Mouse (Mus musculus) limb, embryonic 10.5 days (tissue): ENCODE data around the gene Gm37240. TPM values are rescaled to one million over a fixed set of nuclear protein-coding genes. Genes with fewer than 3 reads are reported as not detected.

Experiments
- DNase-seq: peaks from one replicate; pipeline ENCODE4 v3.0.0-alpha.2; 2017; ENCODE audit warnings: low spot score
- H3K27ac ChIP-seq: fragments of 300-500 bp; sonication (generic); 2 replicates; pipeline ENCODE4 v1.5.1; 2016; ENCODE audit warnings: mild to moderate bottlenecking
- H3K27me3 ChIP-seq: fragments of 300-500 bp; sonication (generic); 2 replicates; pipeline ENCODE4 v1.6.1; 2016; ENCODE audit warnings: low read depth, mild to moderate bottlenecking; ENCODE audit not compliant: poor library complexity, severe bottlenecking
- H3K36me3 ChIP-seq: fragments of 300-500 bp; sonication (generic); 2 replicates; pipeline ENCODE4 v1.6.1; 2016; ENCODE audit warnings: mild to moderate bottlenecking, moderate library complexity
- H3K4me1 ChIP-seq: fragments of 300-500 bp; sonication (generic); 2 replicates; pipeline ENCODE4 v1.6.1; 2016
- H3K4me3 ChIP-seq: fragments of 300-500 bp; sonication (generic); 2 replicates; pipeline ENCODE4 v1.5.1; 2016; ENCODE audit warnings: mild to moderate bottlenecking, moderate library complexity
- H3K9me3 ChIP-seq: fragments of 300-500 bp; sonication (generic); replicated peaks from 2 replicates; pipeline ENCODE4 v1.6.1; 2016; ENCODE audit warnings: mild to moderate bottlenecking
- WGBS: fragments of 180-500 bp; shearing (Covaris S2); methylation state at CpG from one replicate; pipeline ENCODE4 v1.1.7; 2016; 5-methylcytosine and 5-hydroxymethylcytosine counted together
- polyA plus RNA-seq: library from polyadenylated mRNA; unstranded; fragments of >200 nt; fragmentation: Nextera tagmentation; extraction: Ambion mirVana; gene quantifications from 2 replicates; pipeline ENCODE4 v1.2.1, GENCODE M21; 2016

Gene Gm37240
- polyA plus RNA-seq, 1 experiment from 2014 or later: 3.1 TPM

DNA sequence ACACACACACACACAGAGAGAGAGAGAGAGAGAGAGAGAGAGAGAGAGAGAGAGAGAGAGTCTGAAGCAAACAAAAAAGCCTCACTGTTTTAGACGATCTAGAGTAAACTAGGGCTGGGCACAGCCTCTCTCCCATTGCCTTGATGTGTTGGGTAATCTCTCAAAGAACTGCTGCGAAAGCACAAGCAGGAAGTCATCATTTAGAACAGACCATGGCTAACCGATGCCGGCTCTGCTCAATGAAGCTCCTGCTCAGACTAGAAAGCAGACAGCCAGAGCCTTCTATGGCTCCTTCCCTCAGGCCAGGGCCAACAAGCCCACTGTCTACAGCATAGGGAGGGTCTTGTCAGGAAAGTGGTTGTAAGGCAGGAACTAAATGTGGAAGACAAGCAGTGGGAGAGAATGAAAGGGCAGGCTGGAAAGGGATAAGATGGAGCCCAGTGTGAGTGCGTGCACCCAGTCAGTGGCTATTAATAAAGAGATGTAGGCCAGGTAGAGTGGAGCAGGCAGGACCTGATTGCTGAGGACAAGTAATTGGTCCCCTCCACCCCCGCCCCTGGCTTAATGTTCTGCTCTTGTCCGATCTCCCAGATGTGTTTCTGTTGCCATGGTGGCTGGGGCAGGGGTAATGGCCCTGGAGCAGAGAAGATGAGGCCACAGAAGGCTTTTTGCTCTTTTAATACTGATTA, 1200.4 kb downstream of the Gm37240 start:
- Histone ChIP-seq H3K36me3 (no peaks in the 10 kb centered on the region), H3K9me3 (no peaks in the 10 kb centered on the region), H3K4me3 (no peak overlapping the region), H3K27ac (no peak overlapping the region), H3K27me3 (no peaks in the 10 kb centered on the region), H3K4me1 (peaks cover 7% of the 10 kb centered on the region)
- 78% methylated on average over 7 of the region's 7 CpGs for WGBS
- no peak for DNase-seq

- WGBS: 90% methylated on average over 2 of the region's 2 CpGs
- Histone ChIP-seq H3K4me1 (peaks cover 7% of the 10 kb centered on the region), H3K36me3 (no peaks in the 10 kb centered on the region), H3K4me3 (no peak overlapping the region), H3K27me3 (no peaks in the 10 kb centered on the region), H3K9me3 (no peaks in the 10 kb centered on the region), H3K27ac (no peak overlapping the region)
- no peak for DNase-seq
Observed at GRCm38 (mm10) chr3:84686294-84686672, 1201.0 kb downstream of the Gm37240 start.

- WGBS: 87% methylated on average over 8 of the region's 8 CpGs
- no peaks in the 10 kb centered on the region for H3K9me3 ChIP-seq
- H3K27me3 ChIP-seq: no peaks in the 10 kb centered on the region
Observed at GRCm38 (mm10) chr3:84685662-84686293, 1201.5 kb downstream of the Gm37240 start.

DNA sequence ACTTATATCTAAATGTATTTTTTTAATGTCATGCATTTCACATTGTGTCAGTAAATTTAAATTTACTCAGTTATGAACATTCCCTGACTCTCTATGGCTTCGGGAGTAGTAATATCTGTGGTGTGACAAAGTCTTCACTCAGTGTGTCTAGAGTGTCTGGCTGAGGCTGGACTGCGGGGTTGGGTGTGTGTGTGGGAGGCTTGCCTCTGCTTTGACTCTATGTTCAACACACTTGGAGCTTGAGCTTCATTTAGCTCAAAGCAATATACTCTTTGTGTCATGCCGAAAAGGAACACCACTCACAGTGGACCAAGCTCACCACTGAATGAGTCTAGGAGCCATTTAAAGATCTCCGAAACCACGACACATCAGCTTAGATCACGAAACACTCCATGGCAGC, 1203.5 kb downstream of the Gm37240 start:
- peaks cover 7% of the 10 kb centered on the region for H3K4me1 ChIP-seq
- no peaks in the 10 kb centered on the region for H3K27me3 ChIP-seq
- no peak overlapping the region for H3K27ac ChIP-seq
- no peaks in the 10 kb centered on the region for H3K36me3 ChIP-seq
- no peak overlapping the region for H3K4me3 ChIP-seq
- WGBS: 93% methylated on average over 6 of the region's 6 CpGs
- DNase-seq: no peak
- no peaks in the 10 kb centered on the region for H3K9me3 ChIP-seq

More at GRCm38 (mm10) chr3:84685662-84686293, 1201.5 kb downstream of the Gm37240 start:
- no peak overlapping the region for H3K27ac ChIP-seq
- no peak for DNase-seq
- no peak overlapping the region for H3K4me3 ChIP-seq
- H3K4me1 ChIP-seq: peaks cover 7% of the 10 kb centered on the region
- no peaks in the 10 kb centered on the region for H3K36me3 ChIP-seq

DNA sequence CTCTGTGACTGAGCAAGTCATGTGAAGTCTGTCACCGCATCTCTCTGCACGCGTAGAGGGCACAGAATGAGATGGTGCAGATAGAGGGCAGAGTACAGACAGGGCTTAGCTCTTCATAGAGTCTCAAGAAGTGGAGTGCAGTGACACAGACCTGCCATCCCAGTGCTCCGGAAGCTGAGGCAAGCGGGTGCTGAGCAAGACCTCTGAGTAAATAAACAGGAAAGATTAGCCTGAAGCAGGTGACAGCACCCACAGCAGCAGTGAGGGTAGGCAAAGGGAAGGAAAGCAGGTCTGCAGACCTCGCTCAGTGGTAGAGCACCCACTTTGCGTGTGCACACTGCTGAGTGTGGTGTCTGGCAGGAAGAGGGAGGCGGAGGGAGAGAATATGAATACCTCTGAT, 1205.6 kb downstream of the Gm37240 start:
- H3K4me1 ChIP-seq: no peaks in the 10 kb centered on the region
- H3K9me3 ChIP-seq: no peaks in the 10 kb centered on the region
- no peak overlapping the region for H3K4me3 ChIP-seq
- DNase-seq: no peak
- H3K27me3 ChIP-seq: no peaks in the 10 kb centered on the region
- no peaks in the 10 kb centered on the region for H3K36me3 ChIP-seq
- no peak overlapping the region for H3K27ac ChIP-seq
- WGBS: 80% methylated on average over 8 of the region's 8 CpGs

DNA sequence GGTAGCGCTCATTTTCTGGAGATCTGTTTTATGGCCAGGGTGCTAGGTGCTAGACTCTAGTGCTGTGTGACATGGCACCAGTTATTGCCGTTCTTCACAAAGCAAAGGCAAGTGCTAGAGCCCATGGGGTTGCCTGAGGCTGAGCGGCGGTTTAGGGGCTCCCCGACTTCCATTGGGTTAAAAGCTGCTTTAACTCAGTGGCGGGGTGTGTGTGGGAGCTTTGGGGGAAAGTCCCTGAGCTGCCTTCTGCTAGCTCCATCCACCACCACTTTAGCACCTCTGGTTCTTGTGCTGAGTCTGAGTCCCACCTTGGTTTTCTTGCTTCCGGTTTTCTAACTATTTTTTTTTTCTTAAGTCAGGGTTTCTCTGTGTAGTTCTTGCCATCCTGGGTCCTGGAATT, 1207.3 kb downstream of the Gm37240 start:
- no peaks in the 10 kb centered on the region for H3K9me3 ChIP-seq
- no peaks in the 10 kb centered on the region for H3K36me3 ChIP-seq
- H3K27ac ChIP-seq: no peak overlapping the region
- no peak for DNase-seq
- 88% methylated on average over 7 of the region's 7 CpGs for WGBS
- H3K4me3 ChIP-seq: no peak overlapping the region
- H3K4me1 ChIP-seq: no peaks in the 10 kb centered on the region
- H3K27me3 ChIP-seq: no peaks in the 10 kb centered on the region

DNA sequence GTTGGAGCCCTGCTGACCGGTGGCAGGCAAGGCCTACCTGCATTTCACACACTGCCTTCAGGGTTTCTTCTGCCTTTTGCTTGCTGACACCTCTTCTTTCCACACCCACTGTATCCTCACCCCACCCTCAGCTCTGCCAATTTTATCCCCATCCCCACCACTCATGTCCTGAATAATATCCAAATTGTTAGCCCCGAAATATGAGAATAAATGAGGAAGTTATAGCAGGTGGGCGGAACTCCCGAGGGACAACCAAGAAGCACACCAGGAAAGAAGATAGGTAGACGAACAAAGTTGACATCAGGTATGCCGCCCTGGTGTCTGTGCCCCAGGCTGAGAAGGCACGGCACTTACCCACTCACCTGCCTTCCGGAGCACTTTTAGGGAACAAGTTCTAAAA, 1207.8 kb downstream of the Gm37240 start:
- WGBS: 92% methylated on average over 8 of the region's 8 CpGs
- no peaks in the 10 kb centered on the region for H3K4me1 ChIP-seq
- no peaks in the 10 kb centered on the region for H3K36me3 ChIP-seq
- no peak overlapping the region for H3K27ac ChIP-seq
- H3K27me3 ChIP-seq: no peaks in the 10 kb centered on the region
- no peak for DNase-seq
- H3K9me3 ChIP-seq: no peaks in the 10 kb centered on the region
- no peak overlapping the region for H3K4me3 ChIP-seq

DNA sequence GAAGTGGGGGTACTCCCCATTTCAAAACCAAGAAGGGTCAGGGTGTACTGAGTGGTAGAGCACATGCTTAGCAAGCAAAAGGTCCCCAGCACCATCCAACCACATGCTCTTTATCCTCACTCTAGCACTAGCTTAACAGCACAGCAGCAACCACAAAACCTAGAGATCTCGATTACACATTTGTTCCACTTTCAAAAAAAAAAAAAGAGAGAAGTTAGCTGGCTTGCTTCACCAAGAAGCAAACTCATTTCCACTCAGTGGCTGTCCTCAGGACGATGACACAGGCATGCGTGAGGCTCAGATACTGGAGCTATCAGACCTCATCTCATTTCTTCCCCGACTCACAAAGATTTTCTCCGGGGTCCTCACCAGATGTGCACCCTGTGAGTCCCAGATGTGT, 1208.4 kb downstream of the Gm37240 start:
- Histone ChIP-seq H3K4me1 (no peaks in the 10 kb centered on the region), H3K4me3 (no peak overlapping the region), H3K9me3 (no peaks in the 10 kb centered on the region), H3K27me3 (no peaks in the 10 kb centered on the region), H3K36me3 (no peaks in the 10 kb centered on the region), H3K27ac (no peak overlapping the region)
- no peak for DNase-seq
- WGBS: 82% methylated on average over 5 of the region's 5 CpGs

DNA sequence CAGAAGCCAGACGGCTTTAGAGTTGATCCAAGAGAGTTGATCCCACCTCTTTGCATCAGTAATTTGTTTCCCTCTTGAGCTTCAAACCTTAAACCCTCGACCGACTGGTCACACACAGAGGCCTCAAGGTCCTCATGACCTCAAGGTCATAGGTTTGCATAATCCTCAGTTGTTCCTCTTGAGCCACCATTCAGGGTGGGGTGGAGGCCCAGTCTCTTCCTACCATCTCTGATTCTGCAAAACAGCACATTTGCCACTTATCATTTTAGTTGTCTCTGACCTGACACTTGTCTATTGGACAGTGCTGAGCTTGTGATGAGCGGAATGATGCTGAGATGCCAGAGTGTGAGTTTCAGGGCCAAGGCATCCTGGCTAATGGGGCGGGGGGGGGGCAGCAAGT, 1211.6 kb downstream of the Gm37240 start:
- Histone ChIP-seq H3K27me3 (no peaks in the 10 kb centered on the region), H3K36me3 (no peaks in the 10 kb centered on the region), H3K27ac (no peak overlapping the region), H3K4me3 (no peak overlapping the region), H3K4me1 (no peaks in the 10 kb centered on the region), H3K9me3 (no peaks in the 10 kb centered on the region)
- 75% methylated on average over 5 of the region's 5 CpGs for WGBS
- no peak for DNase-seq

GRCm38 (mm10) chr3:84673552-84673951, 1213.8 kb downstream of the Gm37240 start:
- Histone ChIP-seq H3K4me3 (no peak overlapping the region), H3K27me3 (0 out of 2 replicates have a peak, but pooled peaks cover under 1% of the 10 kb centered on the region), H3K27ac (no peak overlapping the region), H3K36me3 (no peaks in the 10 kb centered on the region), H3K4me1 (no peaks in the 10 kb centered on the region), H3K9me3 (no peaks in the 10 kb centered on the region)
- WGBS: 93% methylated on average over 6 of the region's 6 CpGs
- no peak for DNase-seq

DNA sequence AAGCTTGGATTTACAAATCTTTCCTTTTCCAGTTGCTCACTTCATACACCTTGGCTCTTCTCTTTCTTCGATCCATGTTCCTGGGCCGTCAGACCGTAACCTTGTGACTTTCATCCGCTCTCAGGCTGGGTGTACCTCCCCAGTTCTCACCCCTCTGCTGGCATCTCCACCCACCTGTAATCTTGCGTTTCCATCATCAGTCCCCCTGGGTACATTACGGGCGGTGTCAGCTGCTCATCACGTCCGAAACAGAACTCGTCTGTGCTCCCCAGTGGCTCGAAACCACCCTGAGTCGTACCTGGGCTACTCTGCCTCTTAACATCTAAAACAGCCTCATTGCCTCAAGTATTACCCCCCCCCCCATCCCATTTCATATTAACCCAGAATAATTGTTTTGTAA, 1215.2 kb downstream of the Gm37240 start:
- no peak for DNase-seq
- Histone ChIP-seq H3K36me3 (no peaks in the 10 kb centered on the region), H3K4me1 (no peaks in the 10 kb centered on the region), H3K4me3 (no peak overlapping the region), H3K9me3 (no peaks in the 10 kb centered on the region), H3K27me3 (peaks cover 15% of the 10 kb centered on the region), H3K27ac (no peak overlapping the region)
- 92% methylated on average over 12 of the region's 12 CpGs for WGBS

GRCm38 (mm10) chr3:84668957-84669356, 1218.4 kb downstream of the Gm37240 start:
- WGBS: 90% methylated on average over 3 of the region's 3 CpGs
- Histone ChIP-seq H3K4me1 (peaks cover 14% of the 10 kb centered on the region), H3K9me3 (no peaks in the 10 kb centered on the region), H3K4me3 (no peak overlapping the region), H3K27ac (no peak overlapping the region), H3K27me3 (peaks cover 47% of the 10 kb centered on the region), H3K36me3 (no peaks in the 10 kb centered on the region)
- DNase-seq: no peak

DNA sequence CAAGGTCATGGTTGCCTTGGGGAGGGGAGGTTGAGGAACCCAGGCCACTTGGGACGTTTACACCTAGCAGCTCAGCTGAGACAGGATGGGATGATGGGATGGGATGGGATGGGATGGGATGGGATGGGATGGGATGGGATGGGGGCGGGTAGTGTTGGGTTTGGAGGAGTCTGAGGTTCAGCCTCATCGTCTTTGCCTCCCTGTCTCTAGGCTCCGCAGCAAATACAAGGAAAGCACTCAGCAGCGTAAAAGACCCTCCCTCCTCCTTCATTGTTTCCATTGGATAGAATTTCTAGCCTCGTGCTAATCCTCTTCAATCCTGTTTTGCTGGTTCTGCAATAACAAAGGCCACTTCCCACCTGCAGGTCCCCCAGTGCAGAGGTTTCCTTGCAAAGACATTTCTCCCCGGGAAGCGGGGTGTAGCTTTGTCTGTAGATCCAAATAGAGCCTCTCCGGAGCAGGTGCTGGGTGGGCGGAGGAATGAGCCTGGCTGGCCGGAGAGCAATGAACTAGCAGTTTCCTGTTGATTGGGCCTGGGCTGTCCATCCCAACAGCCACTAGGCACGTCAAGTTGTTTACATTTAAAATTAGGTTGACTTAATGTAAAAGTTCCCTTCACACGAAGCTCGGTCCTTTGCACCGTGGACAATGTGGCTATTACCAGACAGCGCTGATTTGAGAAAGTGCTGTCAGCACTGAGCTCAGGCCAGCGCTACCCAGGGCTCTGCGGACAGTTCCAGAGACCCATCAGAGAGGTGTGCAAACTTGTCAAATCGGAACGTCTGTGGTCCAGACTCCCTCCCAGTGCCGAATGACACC, 1221.9 kb downstream of the Gm37240 start:
- no peaks in the 10 kb centered on the region for H3K9me3 ChIP-seq
- no peaks in the 10 kb centered on the region for H3K36me3 ChIP-seq
- peaks cover 49% of the 10 kb centered on the region for H3K27me3 ChIP-seq
- 4% methylated on average over 21 of the region's 21 CpGs for WGBS
- H3K4me3 ChIP-seq: peak overlapping the region; percentile 45
- H3K4me1 ChIP-seq: peaks cover 20% of the 10 kb centered on the region
- DNase-seq: peak; percentile 46
- H3K27ac ChIP-seq: 0 out of 2 replicates have a peak overlapping the region, but pooled peaks have one; percentile 42
